Mouse (Mus musculus) bone marrow macrophage, adult 2 months (primary cell): ENCODE measurements around the gene Cubn. TPM values are rescaled to one million over a fixed set of nuclear protein-coding genes. Genes with fewer than 3 reads are reported as not detected.

Experiments
- H3K27ac ChIP-seq: 2 replicates; pipeline ENCODE4 v1.5.1; 2012; ENCODE audit warnings: low read depth, low read length; ENCODE audit not compliant: insufficient read depth
- H3K4me1 ChIP-seq: 2 replicates; pipeline ENCODE4 v1.6.1; 2012; ENCODE audit warnings: low read length; ENCODE audit not compliant: control insufficient read depth, insufficient read depth
- H3K4me3 ChIP-seq: 2 replicates; pipeline ENCODE4 v1.5.1; 2012; ENCODE audit warnings: mild to moderate bottlenecking, low read length, moderate library complexity; ENCODE audit not compliant: insufficient read depth
- CTCF ChIP-seq: IDR thresholded peaks from 2 replicates; pipeline ENCODE4 v1.5.1; 2012; ENCODE audit warnings: low read depth, mild to moderate bottlenecking, low read length, moderate library complexity
- POLR2A ChIP-seq: IDR thresholded peaks from 2 replicates; pipeline ENCODE4 v1.6.1; 2012; ENCODE audit warnings: mild to moderate bottlenecking, low read depth, low read length, borderline replicate concordance
- polyA plus RNA-seq: library from polyadenylated mRNA; stranded (reverse); fragments of >200 nt; gene quantifications from 2 replicates; pipeline ENCODE4 v1.2.4, GENCODE M21; 2012; ENCODE audit not compliant: missing spikeins, insufficient read depth, insufficient read length

Gene Cubn
- polyA plus RNA-seq, 1 experiment: 0.08 TPM

GRCm38 (mm10) chr2:13490480-13490879 is 1.1 kb downstream of the Cubn start:
- no peak overlapping the region for H3K27ac ChIP-seq
- H3K4me3 ChIP-seq: no peak overlapping the region
- TF ChIP-seq POLR2A: no peak
- TF ChIP-seq CTCF: no peak
- peaks cover 4% of the 10 kb centered on the region for H3K4me1 ChIP-seq

DNA sequence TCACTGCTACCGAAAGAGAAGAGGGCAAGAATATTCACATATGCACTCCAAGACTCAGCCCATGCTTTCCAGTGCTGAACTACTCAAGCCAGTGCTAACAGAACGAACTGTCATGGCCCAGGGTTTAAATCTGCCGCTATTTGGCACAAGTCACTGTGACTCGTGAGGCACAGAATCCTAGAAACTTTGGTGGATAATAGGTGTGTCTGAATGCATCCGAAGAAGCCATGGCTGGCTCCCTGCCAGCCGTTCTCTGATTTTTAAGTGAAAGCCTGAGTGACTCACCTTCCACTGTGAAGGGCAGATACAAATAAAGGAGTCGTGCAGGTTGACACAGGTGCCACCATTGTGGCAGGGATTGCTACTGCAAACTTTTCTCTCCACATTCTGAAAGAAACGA is 5.1 kb downstream of the Cubn start:
- H3K4me1 ChIP-seq: peaks cover 4% of the 10 kb centered on the region; the same call in 1 of the 2 replicates
- H3K4me3 ChIP-seq: no peak overlapping the region
- no peak overlapping the region for H3K27ac ChIP-seq
- TF ChIP-seq POLR2A: no peak
- no peak for TF ChIP-seq CTCF

GRCm38 (mm10) chr2:13484566-13484965 is 7.0 kb downstream of the Cubn start:
- Histone ChIP-seq H3K4me1 (peaks cover 5% of the 10 kb centered on the region), H3K27ac (no peak overlapping the region), H3K4me3 (no peak overlapping the region)
- TF ChIP-seq POLR2A (no peak), CTCF (no peak)

DNA sequence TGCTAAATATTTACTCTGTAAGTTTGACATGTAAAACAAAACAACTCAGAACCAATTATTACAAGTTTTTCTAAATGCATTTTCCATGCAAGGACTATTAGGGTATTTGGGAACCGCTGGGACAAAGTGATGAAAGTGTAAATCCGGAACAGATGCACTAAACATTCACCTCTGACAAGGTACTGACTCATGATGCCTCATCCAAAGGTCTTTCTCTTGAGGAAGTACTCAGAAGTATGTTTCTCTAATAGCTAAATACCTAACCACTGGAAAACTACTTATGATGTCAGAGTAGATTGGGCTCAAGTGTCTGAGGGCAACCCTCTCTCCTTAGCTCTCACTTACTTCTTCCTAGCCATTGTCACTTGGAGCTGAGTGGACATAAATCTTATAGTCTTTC is 10.9 kb downstream of the Cubn start:
- Histone ChIP-seq H3K27ac (no peak overlapping the region), H3K4me3 (no peak overlapping the region), H3K4me1 (peaks cover 5% of the 10 kb centered on the region)
- no peak for TF ChIP-seq POLR2A
- TF ChIP-seq CTCF: no peak

DNA sequence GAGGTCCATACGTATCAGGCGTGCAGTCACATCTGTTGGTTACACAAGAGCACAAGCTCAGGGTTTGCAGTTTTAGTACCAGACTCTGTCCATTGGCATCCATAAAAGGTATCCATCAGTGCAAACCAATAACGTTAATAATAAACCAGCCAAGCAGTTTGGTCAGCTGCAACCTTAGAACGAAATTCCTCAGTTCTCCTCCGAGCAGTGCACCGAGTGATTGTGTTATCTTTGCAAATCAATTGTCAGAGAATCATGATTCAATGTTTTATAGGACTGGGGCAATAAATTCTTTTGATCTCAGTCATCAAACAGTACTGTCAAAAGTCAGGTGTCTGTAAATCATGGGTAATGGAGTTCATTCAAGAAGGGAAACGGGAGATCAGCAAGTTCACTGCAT is 12.4 kb downstream of the Cubn start:
- TF ChIP-seq POLR2A: no peak
- TF ChIP-seq CTCF: no peak
- H3K4me1 ChIP-seq: peaks cover 5% of the 10 kb centered on the region
- H3K27ac ChIP-seq: no peak overlapping the region
- no peak overlapping the region for H3K4me3 ChIP-seq

DNA sequence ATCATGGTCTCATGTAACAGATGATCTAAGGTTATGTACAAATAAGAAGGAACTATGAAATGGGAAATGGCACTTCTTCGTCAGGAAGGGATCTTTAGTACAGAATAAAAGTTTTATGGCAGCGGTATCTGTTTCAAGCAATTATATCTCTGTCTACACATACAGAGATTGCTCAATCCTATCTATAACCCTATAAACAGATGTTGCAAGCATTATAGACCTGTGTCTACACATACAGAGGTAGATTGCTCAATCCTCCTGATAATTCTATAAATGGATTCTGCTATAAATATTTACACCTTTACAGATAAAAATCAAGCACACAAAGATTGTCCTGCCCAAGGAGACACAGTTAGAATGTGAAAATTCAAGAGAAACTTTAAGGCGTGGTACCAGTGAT is 21.5 kb downstream of the Cubn start:
- Histone ChIP-seq H3K4me1 (no peaks in the 10 kb centered on the region), H3K27ac (no peak overlapping the region), H3K4me3 (no peak overlapping the region)
- no peak for TF ChIP-seq POLR2A
- no peak for TF ChIP-seq CTCF

GRCm38 (mm10) chr2:13469641-13470040 is 22.0 kb downstream of the Cubn start:
- Histone ChIP-seq H3K4me3 (no peak overlapping the region), H3K27ac (no peak overlapping the region)
- TF ChIP-seq POLR2A: no peak
- TF ChIP-seq CTCF: no peak

GRCm38 (mm10) chr2:13466685-13467084 is 24.9 kb downstream of the Cubn start:
- H3K4me1 ChIP-seq: peaks cover 5% of the 10 kb centered on the region
- H3K27ac ChIP-seq: no peak overlapping the region
- H3K4me3 ChIP-seq: no peak overlapping the region
- TF ChIP-seq CTCF (no peak), POLR2A (no peak)

More at GRCm38 (mm10) chr2:13469641-13470040, 22.0 kb downstream of the Cubn start:
- no peaks in the 10 kb centered on the region for H3K4me1 ChIP-seq

GRCm38 (mm10) chr2:13458088-13458487 is 33.5 kb downstream of the Cubn start:
- TF ChIP-seq POLR2A: no peak
- no peak for TF ChIP-seq CTCF

DNA sequence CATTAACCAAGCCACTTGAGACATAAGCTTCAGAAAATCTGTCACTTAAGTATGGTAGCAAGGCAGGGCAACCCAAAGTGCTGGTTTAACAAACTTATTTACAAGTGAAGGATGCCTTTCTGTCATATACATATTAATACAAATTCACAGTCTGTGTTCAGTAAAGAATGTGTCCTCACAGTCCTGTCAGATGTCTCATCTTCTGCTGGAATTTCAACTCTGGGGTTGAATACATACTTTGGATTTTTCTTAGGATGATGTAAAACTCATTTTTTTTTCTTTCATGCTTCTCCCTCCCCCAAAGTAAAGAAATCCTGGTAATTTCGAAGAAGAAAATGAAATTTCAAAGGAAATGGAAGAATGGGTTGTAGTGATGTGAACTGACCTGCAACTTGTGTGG is 34.8 kb downstream of the Cubn start:
- no peak for TF ChIP-seq CTCF
- no peak for TF ChIP-seq POLR2A
- Histone ChIP-seq H3K4me3 (no peak overlapping the region), H3K4me1 (peaks cover 2% of the 10 kb centered on the region; the same call in 1 of the 2 replicates), H3K27ac (no peak overlapping the region)

More at GRCm38 (mm10) chr2:13458088-13458487, 33.5 kb downstream of the Cubn start:
- Histone ChIP-seq H3K4me3 (no peak overlapping the region), H3K27ac (no peak overlapping the region), H3K4me1 (peaks cover 5% of the 10 kb centered on the region)
